Mouse (Mus musculus): ENCODE measurements around the gene Plch2.

GRCm38 (mm10) chr4:154949589-154949982, 107.0 kb downstream of the Plch2 start:
- no peak for TF ChIP-seq CTCF (IDR thresholded peaks at IDR 0.05; ENCODE audit: extremely low read depth, insufficient read depth, low read length)
- no peak for TF ChIP-seq POLR2A (IDR thresholded peaks at IDR 0.05; ENCODE audit: extremely low read depth, insufficient read depth, low read length)
